Mouse (Mus musculus) myocyte (in vitro differentiated cells): ENCODE results near the gene Crocc2.

Experiments used
- CEBPB ChIP-seq: IDR thresholded peaks from 2 replicates; pipeline ENCODE4 v1.6.1; 2011; ENCODE audit warnings: mild to moderate bottlenecking, moderate library complexity; ENCODE audit not compliant: poor library complexity, insufficient read depth, severe bottlenecking
- MAX ChIP-seq: IDR thresholded peaks from one replicate; pipeline ENCODE4 v1.6.1; 2011; ENCODE audit warnings: low read depth, mild to moderate bottlenecking, control low read depth
- MYOD1 ChIP-seq, 3 experiments: IDR thresholded peaks; one replicate each; pipeline ENCODE4 v1.6.1; 2011; ENCODE audit warnings: control low read depth in 2 of 3, low read depth in 2 of 3, mild to moderate bottlenecking in 2 of 3, moderate library complexity in 1 of 3; ENCODE audit not compliant: insufficient read length in 2 of 3, control insufficient read depth in 1 of 3
- MYOG ChIP-seq, 3 experiments: IDR thresholded peaks; one replicate each; pipeline ENCODE4 v1.6.1; 2011; ENCODE audit warnings: control low read depth in 2 of 3, low read depth in 2 of 3, mild to moderate bottlenecking in 2 of 3; ENCODE audit not compliant: insufficient read length in 2 of 3, control insufficient read depth in 1 of 3, insufficient read depth in 1 of 3
- POLR2A ChIP-seq: IDR thresholded peaks from one replicate; pipeline ENCODE4 v1.6.1; 2011; ENCODE audit warnings: low read depth, mild to moderate bottlenecking, control low read depth, moderate library complexity; ENCODE audit not compliant: insufficient read length
- POLR2AphosphoS2 ChIP-seq: IDR thresholded peaks from one replicate; pipeline ENCODE4 v1.6.1; 2011; ENCODE audit warnings: low read depth, control low read depth; ENCODE audit not compliant: insufficient read length
- SRF ChIP-seq: IDR thresholded peaks from one replicate; pipeline ENCODE4 v1.6.1; 2011; ENCODE audit warnings: low read depth; ENCODE audit not compliant: control insufficient read depth, insufficient read length
- TCF12 ChIP-seq: IDR thresholded peaks from one replicate; pipeline ENCODE4 v1.6.1; 2011; ENCODE audit warnings: mild to moderate bottlenecking, control low read depth; ENCODE audit not compliant: poor library complexity, insufficient read depth, severe bottlenecking
- USF1 ChIP-seq: IDR thresholded peaks from one replicate; pipeline ENCODE4 v1.6.1; 2011; ENCODE audit warnings: low read depth, mild to moderate bottlenecking, control low read depth, moderate library complexity

DNA sequence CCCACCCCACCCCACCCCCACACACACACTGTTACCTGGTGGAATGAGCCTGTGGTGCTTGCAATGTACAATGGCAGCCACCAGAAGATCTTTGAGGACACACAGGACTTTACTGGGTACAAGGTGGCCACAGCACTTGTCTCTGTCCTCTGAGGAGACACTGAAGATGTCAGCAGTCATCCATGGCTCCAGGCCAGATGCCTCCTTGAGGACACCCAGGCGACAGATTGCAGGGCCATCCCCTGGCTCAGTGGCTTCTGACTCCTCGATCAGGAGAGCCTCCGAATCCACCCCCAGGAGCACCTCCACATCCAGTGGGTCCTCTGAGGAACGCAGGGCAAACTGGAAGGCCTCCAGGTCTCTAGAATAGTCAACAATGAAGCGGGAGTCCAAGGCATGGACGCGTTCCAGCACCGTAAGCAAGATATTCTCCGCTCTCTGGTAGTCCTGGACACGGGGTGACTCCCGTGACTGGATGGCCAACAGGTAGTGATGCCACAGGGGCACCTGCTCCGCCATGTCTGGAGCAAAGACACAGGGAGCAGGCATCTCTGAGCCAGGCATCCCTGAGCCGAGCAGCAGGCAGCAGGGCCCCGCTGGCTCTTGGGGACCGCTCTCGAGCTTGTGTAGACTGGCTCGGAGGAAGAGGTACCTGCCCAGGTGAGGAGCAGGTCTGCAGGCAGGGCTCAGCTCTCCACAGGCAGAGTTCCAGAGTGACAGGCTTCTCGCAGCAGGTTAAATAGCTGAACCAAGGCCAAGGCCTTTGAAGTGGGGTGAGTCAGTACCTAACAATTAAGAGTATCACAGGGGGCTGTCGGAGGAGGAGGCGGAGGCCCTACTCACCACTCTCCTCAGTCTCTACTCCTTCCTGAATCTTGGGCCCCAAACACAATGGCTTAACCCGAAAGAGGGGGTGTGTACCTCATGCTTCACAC is 8.7 kb upstream of the Crocc2 start:
- TF ChIP-seq TCF12: no peak
- no peak for TF ChIP-seq CEBPB
- TF ChIP-seq SRF: no peak
- TF ChIP-seq POLR2A: no peak
- TF ChIP-seq MYOG (IDR thresholded peaks at IDR 0.05; ENCODE audit: control insufficient read depth in 1 of 3, insufficient read depth in 1 of 3, insufficient read length in 2 of 3, low read depth in 2 of 3): no peak
- TF ChIP-seq POLR2AphosphoS2: no peak
- no peak for TF ChIP-seq MYOD1 (IDR thresholded peaks at IDR 0.05; ENCODE audit: control insufficient read depth in 1 of 3, insufficient read length in 2 of 3, low read depth in 2 of 3)
- TF ChIP-seq MAX: no peak
- no peak for TF ChIP-seq USF1
